Mouse (Mus musculus): Measurements from ENCODE around the gene Dnajc6.

Dnajc6 gene

DNA sequence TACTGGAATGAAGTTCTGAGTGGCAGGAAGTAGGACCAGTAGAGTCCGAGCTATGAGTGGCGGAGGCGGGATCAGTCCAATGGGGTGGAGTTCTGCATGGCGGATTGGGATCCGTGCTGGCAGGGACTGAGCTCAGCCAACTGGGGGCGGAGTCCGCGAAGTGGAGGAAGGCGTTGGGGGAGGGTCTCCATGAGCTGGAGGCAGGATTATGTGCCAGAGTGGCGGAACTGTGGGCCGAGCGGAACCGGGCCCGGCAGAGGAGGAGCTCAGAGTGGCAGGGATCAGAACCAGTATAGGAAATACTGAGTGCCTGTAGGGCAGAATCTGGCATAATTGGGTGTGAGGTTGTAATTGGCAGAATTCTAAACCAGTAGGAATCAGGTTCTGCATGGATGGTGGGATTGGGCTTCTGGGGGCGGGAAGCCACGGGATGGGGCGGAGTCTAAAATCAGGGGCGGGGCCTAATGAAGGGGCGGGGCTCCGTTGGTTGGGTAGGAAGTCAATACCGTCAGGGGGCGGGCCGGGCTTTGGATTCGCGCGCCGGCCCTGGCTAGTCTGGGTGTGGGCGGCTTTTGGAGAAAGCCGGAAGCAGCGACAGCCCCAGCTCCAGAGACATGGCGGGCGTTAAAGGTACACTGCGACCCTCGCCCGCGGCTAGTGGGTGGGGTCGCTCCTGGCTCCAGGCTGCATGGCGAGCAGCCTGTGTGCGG is 150.9 kb downstream of the Dnajc6 start, which contains the start of gene Leprot:
Gene Leprot (plus strand): TSS at position 523 of the 710 bp plus-strand sequence.
- 1% methylated on average over 36 of the region's 39 CpGs for WGBS

DNA sequence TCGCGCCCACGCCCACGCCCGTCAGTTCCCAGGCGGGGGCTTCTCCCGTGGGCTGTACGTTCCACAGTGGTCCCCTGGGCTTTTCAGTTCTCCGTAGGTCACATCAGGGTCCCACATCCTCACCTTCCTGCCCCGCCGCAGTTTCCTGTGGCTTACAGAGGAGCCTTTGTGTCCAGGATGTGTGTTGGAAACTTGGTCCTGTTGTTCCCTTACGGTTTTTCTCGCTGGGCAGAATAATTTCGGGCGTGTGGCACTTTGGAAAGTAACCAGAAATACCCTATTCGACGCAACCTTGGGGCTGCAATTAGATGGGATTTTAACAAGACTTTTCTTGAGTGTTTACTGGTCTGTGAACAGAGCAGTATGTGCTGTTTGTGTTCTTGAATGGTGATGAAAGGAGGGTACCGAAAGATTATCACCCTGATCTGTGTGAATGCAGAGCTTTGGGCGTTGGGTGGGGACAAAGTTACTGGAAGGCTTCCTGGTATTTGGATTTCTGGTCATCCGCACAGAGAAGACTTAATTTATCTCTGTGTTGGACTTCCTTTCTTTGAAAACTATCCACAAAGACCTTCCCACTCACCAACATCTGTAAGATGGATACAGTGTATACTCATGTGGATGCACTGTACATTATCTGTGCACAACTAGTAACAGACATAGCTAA is 151.7 kb downstream of the Dnajc6 start:
- under 1% methylated on average over 20 of the region's 20 CpGs for WGBS

DNA sequence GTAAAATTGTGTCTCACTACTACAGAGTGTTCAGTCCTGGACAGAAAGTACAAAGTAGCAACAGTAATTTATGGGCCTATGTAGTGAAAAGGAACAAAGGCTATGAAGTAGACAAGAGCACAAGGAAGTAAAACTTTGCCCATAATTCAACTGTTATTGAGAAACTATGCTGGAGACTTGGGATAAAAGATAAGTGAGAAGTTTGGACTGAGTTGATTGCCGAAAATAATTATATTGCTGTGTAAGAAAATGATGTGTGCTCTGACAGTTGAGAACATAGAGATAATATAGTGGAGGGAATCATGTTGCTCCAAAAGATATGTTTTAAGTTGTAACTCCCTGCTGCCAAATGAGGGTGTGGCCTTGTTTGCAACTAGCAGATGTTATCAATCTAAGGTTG is 152.3 kb downstream of the Dnajc6 start:
- 69% methylated on average over 1 of the region's 1 CpGs for WGBS

DNA sequence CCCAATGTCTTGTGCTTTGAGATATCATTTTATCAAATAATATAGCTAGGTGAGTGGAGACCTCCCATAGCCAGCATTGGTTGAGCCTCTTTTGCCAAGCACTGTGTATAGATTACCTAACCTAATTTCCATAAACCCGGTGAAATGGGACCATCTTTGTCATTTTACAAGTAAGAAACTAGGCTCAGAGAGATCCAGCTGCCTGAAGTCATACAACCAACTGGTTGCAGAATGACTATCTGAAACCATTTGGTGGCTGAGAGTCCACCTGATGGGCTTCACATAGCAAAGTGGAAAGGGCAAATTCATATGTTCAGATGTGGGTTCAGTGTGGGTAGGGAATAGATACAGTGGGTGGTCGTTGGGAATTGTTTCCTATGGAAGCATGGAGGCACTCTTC is 154.5 kb downstream of the Dnajc6 start:
- 78% methylated on average over 2 of the region's 2 CpGs for WGBS

DNA sequence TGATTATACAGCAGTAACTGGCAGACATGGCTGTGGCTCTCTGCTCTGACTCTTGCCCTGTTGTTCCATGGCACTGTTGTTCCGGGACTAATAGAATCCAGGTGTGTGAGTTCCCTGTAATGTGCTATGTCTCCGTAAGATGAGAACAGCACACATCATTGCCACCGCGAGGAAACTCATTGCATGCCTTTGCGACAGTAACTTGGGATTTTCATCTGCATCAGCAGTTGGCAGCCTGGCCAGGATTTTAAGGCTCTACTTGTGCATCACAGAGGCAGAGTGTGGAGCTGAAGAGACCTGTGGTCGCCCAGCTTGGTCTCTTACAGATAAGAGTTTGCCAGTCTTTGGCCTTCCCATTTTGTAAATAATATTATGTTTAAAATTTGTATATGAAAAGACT is 157.8 kb downstream of the Dnajc6 start:
- 83% methylated on average over 6 of the region's 6 CpGs for WGBS

DNA sequence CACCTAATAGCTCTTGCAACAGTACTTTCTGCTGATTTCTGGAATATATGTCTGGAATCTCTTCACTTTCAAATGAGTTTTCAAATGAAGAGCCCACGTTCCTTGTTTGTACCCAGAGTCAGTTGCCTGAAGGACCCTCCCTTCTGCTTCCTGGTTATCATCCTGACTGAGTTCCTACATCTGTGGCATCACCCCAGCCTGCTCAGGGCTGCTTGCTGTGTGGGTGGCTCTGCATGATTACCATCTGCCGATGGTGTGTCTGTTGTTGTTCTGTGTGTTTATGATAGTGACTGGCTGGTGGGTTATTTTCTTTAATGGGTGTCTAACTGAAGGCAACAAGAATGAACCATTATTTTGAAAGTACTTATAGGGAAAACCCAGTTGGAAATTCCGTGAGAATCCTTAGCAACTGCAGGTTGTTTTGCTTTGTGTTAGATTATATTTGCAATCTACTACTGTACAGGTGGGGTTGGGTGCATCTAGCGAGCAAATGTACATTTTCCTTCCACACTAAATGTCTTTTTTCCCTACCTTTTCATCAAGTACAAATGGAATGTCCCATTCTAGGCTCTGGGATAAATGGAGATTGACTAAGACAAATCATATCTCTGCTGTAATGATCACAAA is 158.5 kb downstream of the Dnajc6 start:
- WGBS, result 62% methylated on average over 4 of the region's 4 CpGs

DNA sequence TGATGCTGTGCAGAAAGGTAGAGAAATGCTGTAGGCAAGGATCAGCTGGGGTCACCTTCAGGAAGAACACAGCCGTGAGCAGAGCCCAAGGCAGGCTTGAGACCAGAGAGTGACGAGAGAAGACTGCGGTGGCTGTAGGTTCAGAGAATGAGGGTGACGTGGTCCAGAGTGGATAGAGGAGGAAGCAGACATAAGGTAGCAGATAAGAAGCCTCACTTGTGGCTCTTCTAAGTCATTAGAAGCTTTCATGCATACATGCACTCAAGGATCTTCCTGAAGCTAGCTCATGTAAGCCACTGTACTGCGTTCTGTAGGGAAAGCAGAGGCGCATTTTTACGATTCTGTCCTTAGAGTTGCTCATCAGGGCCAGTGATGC is 159.0 kb downstream of the Dnajc6 start:
- WGBS, result 91% methylated on average over 7 of the region's 7 CpGs

DNA sequence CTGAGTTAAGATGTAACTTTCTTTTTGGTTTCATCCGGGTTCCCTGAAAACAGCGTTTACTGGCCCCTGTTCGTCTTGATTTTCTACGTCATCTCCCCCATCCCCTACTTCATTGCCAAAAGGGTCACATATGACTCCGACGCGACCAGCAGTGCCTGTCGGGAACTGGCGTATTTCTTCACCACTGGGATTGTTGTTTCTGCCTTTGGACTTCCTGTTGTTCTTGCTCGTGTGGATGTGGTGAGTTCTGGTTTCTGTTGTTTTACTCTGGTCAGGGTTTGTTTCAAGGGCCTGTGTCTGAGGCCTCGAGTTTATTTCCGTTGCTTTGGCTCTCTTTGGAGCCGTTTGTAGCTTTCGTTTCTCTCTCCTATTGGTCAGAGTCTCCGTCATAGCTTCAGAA is 159.6 kb downstream of the Dnajc6 start:
- WGBS, result 81% methylated on average over 15 of the region's 15 CpGs

DNA sequence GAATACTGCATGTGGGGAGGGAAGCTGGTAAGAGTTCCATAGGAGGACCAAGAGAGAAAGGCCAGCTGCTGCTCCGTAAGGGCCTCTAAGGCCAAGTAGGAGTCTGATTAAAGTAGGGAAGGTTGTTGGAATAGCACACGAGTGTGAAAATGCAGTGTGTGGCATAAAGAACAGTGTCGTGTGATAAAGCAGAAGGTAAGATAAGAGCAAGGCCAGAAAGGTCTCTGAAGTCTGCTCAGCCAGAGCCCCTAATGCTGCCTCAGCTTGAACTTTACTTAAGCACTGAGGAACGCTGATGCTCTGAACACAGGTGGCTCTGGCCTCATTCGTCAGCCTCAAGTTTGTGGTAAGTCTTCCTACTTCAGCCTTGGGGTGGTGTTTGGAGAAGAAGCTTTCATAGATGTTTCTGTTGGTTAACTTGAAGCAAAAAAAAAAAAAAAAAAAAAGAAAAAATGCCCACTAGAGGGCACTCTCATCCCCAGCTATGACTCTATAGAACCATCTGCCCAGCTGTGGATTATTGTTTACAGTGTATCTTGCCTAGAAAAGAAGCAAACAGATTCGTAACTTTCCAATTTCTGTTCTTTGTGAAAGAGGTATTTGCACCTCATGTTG is 160.6 kb downstream of the Dnajc6 start:
- 54% methylated on average over 6 of the region's 6 CpGs for WGBS

DNA sequence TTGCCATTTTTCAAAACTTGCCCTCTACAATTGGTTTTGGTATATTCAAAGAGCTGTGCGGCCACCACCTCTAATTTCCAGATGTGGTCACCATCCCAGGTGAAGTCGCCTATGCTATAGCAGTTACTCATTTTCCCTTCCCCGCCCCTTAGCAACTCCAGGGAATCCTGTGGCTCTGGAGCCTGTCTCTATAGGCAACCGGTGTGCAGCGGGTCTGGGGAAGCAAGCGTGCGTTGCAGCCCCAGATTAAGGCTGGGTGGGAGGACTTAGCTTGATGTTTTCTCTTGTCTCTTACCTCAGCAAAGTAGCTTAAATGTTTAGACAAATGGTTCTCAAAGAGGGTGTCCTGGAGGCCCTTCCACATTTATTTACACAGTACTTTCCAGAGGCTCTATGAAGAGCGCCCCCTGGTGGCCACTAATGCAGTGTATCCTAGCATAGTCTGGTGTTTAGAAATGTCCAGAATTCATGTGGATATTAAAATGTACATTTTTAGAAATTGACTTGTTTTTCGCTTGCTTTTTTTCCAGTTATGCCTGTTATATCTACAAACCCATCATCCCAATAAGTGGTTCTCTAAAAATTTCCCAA is 167.8 kb downstream of the Dnajc6 start:
- 72% methylated on average over 9 of the region's 9 CpGs for WGBS

DNA sequence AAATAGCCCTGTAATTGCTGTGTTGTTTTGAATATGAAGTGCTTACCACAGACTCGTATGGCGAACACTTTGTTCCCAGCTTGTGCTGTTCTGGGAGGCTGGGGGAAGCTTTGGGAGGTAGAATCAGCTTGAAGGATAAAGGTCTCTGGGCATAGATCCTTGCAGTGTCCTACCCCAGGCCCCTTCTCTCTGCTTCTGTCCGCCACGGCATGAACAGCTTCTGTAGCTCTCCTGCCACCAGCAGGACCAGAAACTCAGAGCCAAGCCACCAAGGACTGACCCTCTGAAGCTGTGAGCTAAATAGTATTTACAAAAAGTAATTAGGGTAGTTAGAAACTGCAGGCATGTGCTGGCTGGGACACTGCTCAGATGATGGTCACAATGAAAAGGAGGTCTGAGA is 168.3 kb downstream of the Dnajc6 start:
- 92% methylated on average over 4 of the region's 4 CpGs for WGBS

DNA sequence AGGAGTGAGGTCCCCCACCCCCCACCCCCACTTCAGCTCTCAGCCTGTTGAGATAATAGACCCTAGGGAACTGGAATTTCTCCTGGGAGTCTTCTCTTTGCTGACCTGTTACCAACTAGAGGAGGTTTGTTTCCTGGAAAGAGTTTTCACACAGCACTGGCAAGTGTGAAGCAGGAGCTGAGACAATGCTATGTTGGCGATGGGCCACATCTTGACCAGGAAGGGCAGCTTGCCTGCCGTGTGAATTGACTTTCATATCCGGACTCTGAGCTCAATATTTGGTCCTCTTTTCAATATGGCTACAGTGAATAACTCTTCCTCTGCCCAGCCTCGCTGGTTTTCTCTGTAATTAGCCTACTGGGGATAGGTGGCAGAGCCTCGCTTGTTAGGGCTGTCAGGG is 172.7 kb downstream of the Dnajc6 start:
- 56% methylated on average over 5 of the region's 5 CpGs for WGBS

DNA sequence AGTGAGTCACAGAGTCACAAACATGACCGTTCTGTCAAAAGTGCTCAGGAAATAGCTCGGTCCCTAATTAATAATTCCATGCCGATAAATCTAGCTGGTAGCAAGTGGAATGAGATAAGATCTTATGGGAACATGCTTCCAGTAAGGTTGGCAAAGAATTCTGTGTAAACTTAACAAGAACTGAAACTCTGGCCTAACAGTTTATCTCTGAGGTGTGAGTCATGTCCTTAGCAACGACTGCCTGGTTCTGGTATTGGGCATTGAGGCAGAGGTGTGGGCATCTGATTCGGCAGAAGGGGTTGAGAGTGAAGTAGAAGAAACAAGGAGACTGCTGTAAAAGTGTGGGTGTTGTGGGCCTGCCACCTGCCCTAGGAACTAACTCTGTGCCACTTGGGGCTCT is 173.4 kb downstream of the Dnajc6 start:
- 46% methylated on average over 5 of the region's 5 CpGs for WGBS

DNA sequence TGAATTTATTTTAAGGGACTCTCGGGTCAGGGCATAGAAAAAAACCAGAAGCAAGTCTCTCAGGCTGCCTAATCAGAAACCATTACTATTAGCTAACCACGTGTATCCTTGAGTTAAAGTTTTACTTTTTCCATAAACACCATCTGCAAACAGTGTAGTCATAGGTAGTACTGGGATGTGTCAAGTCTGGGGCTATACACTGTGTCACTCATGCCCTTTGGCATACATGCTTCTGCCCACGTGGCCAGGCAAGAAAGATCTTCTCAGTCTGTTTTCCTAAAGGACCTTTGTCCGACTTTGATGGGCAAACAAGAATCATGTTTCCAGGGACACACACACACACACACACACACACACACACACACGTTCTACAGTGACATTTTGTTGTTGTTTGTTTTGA is 178.3 kb downstream of the Dnajc6 start:
- WGBS, result 88% methylated on average over 5 of the region's 5 CpGs

DNA sequence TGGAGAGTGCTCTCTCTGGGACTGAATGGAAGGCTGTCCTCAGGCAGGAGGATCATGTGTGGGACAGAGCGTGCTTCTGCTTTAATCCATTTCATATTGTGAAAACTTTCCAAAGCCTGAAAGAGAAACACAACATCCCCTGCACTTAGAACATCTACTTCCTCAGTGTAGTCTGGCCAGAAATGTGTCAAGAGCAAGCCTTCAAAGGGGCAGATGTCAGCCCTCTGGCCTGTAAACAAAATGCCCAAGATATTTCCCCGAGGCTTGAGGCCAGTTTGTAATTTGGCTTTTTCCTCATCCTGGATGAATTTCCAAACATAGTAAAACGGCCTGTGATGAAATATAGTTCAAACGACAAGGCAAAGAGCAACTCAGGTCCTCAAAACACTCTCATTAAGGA is 179.3 kb downstream of the Dnajc6 start:
- WGBS, result 73% methylated on average over 4 of the region's 4 CpGs

DNA sequence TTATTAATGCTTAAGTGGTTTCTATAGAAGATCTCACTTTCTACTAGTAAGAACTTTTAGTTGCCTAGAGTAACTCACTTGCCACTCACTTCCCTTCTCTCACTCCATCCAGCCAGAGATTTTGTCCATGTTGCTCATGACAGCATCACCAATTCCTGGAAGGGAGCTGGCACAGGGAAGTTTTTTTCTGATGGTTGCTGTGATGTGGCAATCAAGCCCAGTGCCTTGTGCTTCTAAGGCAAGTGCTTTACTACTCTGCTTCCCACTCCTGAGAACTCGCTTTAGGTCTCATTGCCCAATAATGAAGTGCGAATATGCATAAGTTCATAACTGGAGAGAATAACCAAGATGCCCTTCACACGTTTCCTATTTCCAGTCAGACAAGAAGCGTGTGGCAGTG is 186.2 kb downstream of the Dnajc6 start:
- WGBS, result 86% methylated on average over 4 of the region's 4 CpGs

DNA sequence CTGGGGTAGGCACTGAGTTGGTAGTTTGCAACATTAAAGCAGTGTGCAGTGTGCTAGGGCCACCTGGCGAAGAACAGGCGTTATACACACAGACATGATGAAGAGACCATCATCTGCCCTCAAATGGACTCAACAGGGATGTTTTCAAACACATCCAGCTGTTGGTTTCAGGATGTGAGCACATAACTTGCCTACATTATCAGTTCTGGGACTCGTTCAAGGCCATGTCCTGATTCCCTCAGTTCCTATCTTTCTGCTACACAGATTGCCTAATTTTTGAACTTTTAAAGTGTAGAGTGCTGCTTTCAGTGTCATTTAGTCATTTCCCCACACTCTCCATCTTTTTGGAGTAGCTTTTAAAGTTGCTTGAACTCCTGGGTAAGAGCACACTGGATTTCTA is 186.6 kb downstream of the Dnajc6 start:
- 86% methylated on average over 3 of the region's 3 CpGs for WGBS

DNA sequence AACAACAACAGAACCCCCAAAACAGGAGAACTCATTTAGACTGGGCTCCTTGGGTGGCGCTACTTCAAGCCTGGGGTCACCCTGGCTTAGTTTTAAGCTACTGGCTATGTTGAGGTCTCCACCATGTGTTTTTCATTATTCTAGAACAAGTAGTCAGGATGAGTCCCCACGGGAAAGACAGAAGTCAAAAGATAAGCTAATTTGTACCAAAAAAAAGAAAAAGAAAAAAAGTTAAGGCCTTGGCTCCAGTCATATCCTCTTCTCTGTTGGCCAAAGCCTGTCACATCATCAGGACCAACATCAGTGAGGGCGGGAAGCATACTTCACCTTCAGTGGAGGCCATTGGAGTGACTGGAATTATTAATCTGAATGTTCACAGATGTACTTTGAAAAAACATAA is 188.4 kb downstream of the Dnajc6 start:
- WGBS, result 91% methylated on average over 3 of the region's 3 CpGs

DNA sequence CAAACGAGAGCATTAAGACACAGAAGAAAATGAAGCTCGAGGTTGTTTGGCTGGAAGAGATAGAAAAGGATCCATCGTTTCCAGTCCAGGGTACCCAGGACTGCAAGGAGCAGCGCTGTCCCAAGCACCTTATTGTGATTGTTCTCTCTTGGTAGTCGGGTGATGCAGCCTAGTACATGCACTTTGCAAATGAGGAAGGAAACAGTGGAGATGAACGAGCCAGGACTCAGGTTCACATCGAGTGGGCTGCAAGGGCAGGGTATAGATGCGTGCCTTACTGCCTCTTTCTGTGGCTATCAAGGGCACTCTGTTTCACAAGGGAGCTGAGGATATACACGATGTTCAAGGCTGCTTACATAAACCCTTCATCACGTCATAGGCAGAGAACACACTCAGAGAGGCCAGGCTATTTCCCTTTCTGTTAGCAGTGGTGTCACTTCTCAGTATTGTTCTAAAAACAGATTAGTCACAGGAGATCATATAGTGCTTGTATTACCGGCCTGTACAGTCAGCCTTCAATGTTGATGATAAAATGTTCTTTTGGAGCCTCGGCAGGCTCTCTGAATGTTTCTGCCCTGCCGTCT is 189.9 kb downstream of the Dnajc6 start:
- WGBS, result 82% methylated on average over 13 of the region's 13 CpGs

DNA sequence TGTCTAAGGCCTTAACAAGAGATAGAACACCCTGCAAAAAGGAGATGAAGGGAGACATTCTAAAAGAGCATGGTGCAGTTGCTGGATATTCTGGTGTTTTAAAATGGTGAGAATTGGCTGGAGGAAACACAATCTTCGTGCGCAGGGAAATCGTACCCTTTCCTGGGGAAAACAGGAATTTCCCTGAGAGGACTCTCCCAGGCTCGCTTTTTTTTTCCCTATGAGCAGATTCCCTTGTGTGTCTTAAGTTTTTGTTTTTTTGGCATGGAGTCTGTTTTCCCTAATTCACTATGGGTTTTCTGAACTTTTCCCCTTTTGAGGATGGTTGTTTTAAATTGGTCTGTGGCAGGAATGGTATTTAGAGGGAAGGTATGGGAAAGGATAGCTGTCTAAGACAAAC is 192.8 kb downstream of the Dnajc6 start:
- 83% methylated on average over 4 of the region's 4 CpGs for WGBS

DNA sequence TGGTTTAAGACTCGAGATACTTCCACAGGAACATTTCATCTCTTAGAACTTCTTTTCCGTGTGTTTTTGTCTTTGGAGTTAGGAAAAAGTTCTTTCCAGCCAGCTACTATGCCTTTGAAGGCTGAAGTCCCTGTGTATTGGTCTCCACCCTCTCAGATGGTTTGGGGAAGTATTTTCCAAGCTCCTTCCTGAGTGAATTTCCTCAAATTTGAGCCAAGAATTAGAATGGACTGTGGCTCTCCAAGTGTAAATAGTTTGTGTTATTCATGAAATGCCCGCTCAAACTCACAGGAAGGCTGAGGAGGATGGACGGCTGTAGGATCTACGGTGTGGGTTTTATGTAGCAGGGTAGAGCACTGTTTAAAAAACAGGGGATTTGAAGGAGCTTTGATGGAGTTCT is 193.2 kb downstream of the Dnajc6 start:
- WGBS, result 71% methylated on average over 5 of the region's 5 CpGs

All from cerebral cortex, adult 2 months (tissue).